Mouse (Mus musculus) adrenal gland, postnatal 14 days (tissue): ENCODE measurements around the gene 4833427G06Rik. TPM values are rescaled to one million over a fixed set of nuclear protein-coding genes. Genes with fewer than 3 reads are reported as not detected.
"Not testable (repeated sequence)": the region's sequence is repeated elsewhere in the genome, so short reads cannot be mapped to it uniquely, and the experiment has no call there.

Source experiments
- DNase-seq: peaks from one replicate; pipeline ENCODE4 v3.0.0; 2021; ENCODE audit warnings: mixed read lengths
- long read RNA-seq, 2 experiments: library from polyadenylated mRNA; stranded (forward); transcript quantifications; one replicate each; pipeline ENCODE4 v2.0.0; 2021
- total RNA-seq: library from RNA; stranded (reverse); gene quantifications from 2 replicates; pipeline ENCODE4 v1.2.3, GENCODE M21; 2021

Gene 4833427G06Rik
- not detected in 2 replicates for total RNA-seq
- long read RNA-seq, experiment 1, result 0 reads
- long read RNA-seq, experiment 2, result 0 reads

DNA sequence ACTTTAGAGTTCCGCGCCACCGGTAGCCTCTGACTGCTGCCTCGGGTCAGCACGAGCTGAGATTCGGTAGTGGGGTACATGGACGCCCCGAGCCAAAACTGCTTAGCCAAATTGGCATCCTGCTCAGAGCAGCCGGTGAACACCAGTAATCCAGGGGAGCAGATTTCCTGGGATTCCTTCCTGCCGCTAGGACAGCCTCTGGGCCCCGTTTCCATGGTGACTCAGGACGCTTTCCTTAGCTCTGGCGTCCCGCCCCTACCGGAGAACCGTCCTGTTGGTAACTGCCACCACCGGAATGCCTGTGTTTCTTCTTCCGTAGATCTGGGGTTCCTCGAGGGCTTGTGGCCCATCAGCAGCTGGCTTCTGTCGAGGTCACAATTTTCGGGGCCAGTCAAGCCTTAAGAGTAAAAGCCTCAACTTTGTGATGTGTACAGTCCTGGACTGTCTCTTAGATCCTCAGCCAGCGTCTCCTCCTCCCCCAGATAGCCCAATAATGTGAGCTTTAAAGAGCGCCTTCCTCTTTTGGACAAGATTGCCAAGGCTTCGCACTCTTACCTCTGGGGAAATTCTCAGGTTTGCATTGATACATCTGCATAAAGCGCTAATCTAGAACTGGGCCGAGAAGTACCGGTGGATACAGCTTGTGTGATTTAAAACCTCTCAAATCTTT lies at the start of gene 4833427G06Rik:
4833427G06Rik (minus strand) TSS at position 323 of the 670 bp plus-strand sequence.
- peak; percentile 82 for DNase-seq

DNA sequence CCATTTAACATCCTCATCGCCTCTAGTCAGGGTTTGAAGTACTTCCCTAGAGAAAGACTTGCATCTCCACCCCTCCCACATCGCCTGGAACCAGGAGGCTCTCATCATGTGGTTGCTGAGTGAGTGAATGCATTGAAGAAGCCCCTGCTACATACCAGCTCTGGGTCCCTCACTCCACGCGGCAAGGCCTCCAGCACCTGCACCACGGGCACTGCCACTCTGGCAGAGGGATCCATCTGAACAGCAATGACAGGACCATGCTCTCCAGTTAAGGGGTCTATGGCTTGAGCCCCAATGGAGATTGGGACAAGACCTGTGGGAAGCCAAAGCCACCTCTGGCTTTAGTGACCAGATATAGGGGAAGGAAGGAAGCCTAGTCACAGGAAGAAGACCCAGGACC lies 45.4 kb upstream of the 4833427G06Rik start:
- DNase-seq, result no peak

DNA sequence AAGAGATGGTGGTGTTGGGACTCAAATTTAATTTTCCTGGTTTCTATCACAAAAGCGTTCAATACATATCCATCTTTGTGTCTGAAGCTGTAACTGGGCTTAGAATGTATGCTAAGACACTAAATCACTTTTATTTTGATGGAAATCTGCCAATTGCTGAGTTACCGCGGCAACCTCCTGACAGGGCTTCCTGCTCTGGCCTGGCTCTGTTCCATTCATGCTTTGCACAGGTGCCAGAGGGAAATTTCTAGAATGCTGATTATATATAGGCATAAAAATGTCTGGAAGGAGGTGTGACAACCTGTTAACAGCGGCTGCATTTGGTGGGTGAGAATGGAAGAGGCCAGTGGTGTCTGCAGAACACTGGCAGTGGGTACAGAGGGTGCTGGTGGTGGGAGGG lies 44.6 kb upstream of the 4833427G06Rik start:
- peak; percentile 18 for DNase-seq

DNA sequence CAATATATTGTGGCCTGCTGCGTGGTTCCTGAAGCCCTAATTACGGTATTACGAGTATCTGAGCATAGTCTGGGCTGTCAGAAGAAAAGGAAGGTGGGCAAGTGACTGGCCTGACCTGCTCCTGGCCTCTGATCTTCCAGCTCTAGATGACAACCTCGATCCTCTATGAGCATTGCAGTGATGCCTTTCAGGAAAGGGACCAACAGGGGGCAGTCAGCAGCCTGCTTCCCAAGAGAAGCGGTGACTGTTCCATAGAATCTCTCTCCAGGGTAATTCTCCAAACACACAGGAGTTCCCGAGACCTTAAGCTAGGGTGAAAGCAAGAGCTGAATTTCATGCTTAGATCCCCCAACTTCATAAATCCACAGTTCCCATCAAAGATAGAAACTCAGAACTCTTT lies 42.3 kb upstream of the 4833427G06Rik start:
- DNase-seq, result no peak

DNA sequence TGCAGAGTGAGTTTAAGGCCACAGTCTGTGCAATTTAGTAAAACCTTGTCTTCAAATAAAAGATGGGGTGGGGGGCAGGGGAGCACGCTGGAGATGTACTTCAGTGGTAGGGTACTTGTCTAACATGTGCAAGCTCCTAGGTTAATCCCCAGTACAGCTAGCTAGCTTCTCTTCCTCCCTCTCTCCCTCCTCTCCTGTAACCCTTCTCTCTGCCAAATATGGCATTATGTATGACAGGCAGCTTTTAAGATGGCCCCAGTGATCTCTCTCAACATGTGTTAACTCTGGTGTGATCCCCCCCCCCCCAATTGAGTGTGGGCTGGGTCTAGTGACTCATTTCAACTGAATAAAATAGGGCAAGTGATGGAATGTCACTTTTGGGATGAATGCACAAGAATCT lies 41.6 kb upstream of the 4833427G06Rik start:
- no peak for DNase-seq

DNA sequence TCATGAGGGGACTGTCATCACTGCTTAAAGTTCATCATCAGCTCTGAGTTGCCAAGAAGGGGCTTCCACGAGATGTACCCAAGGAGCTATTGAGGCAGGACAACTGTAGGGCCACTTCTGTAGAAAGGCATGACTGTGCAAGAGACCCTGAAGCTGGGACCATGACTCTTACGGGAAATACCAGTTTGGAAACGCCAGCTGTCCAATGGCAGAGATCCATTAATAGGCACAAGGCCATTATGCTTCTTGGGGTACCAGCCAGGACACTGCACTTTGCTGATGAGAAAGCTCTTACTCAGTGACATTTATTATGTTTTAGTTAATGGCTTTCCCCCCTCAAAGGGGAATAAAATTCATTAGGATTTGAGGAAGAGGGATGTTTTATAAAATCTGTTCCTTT lies 38.8 kb upstream of the 4833427G06Rik start:
- DNase-seq, result no peak

DNA sequence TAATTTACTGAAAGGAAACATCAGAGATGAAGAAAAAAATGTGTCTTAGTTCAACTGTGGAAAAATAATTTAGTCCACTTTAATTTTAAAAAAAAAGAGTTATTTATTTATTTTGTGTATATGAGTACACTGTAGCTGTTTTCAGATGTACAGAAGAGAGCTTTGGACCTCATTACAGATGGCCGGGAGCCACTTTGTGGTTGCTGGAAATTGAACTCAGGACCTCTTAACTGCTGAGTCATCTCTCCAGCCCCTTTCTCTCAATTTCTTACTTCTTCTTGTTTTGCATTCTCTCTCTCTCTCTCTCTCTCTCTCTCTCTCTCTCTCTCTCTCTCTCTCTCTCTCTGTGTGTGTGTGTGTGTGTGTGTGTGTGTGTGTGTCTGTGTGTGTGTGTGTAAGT lies 37.5 kb upstream of the 4833427G06Rik start:
- DNase-seq, result not testable (repeated sequence)

GRCm38 (mm10) chr9:51138301-51138700 lies 36.4 kb upstream of the 4833427G06Rik start:
- no peak for DNase-seq

DNA sequence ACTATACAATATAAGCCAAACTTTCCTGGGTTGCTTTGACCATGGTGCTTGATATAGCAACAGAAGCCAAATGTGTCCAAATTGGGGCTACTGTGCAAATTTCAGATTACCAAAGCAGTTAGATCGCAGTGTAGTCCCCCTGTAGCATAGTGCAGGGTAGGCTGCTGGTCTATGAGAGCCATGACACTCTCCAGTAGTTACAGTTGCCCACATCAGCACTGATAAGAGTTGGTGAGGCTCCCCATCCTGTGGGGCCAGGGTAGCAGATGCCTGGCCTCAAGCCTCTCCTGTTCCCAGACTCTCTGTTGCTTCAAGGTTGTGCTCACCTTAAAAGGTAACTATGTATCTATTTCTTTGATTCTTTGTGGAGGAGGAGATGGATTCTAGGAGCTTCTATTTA lies 36.0 kb upstream of the 4833427G06Rik start:
- no peak for DNase-seq

- no peak for DNase-seq
Measured at GRCm38 (mm10) chr9:51137432-51137831, 35.6 kb upstream of the 4833427G06Rik start.

DNA sequence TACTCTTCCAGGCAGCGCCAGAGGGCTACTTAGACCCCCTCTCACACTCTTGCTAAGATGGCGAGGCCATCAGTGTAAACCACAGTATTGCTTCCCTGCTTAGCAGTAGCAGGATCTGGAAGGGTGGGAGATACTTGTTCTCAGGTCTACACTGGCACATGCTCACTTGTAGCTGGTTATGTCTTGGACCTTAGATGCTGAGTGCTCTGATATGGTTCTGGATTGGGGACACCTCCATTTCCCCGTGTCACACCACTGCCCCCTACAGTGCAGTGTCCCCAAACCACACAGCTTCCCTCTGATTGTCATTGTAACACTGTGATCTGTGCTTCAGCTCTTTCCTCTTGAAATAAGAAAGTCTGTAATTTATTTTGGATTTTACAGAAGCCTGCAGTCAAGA lies 35.1 kb upstream of the 4833427G06Rik start:
- DNase-seq, result peak; percentile 65

- no peak for DNase-seq
Measured at GRCm38 (mm10) chr9:51114767-51115166, 12.9 kb upstream of the 4833427G06Rik start.

GRCm38 (mm10) chr9:51105751-51106150 lies 3.9 kb upstream of the 4833427G06Rik start:
- no peak for DNase-seq

DNA sequence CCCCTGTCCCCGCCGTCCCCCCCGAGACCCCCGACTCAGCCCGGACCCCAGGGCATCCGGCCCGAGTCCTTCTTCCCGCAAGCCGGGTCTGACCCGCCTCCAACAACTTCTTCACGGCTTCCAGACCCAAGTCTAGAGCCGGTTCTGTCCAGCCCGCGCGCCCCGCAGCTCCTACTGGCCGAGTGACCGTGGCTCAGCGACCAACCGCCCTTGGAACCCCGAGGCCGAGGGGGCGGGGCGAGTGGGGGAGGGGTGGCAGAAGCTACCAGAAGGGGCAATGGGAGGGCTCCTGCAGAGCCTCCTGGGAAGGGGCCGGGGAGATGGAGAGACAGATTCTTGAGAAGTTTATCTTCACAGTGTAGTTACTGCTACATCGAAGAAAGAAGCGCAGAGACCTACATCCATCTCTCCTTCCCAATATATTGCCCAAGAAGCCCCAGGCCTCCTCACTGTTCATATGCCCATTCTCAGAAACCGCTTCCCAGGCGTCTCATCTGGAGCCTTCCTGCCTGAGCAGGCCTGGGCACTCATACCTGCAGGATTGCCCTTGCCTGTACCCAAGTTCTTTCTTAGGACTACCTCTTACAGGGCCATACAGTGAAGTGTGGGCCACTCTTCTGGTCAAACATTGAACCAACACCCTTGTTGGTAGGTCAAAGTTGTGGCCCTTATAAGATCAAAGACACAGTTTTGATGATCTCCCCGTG lies 2.1 kb upstream of the 4833427G06Rik start:
- DNase-seq, result peak; percentile 85

- DNase-seq, result peak; percentile 83
Measured at GRCm38 (mm10) chr9:51102963-51103807, 1.3 kb upstream of the 4833427G06Rik start.

DNA sequence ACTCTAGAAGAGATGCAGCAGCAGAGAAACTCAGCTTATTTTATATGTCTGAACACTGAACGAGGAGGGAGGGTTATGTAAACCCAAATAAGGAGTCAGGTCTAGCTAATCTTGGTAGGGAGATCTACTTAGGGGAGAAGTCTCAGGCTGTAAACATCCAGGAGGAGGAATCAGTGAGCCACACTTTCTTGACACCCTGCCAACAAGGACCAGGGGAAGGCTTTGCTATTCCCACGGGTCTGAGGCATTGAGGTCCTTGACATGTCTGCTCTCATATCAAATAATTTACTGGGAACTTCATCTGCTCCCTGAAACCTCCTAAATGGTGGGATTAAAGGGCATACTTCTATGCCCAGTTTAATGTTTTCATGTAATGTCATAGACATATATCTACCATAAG lies 5.6 kb downstream of the 4833427G06Rik start:
- peak; percentile 69 for DNase-seq

DNA sequence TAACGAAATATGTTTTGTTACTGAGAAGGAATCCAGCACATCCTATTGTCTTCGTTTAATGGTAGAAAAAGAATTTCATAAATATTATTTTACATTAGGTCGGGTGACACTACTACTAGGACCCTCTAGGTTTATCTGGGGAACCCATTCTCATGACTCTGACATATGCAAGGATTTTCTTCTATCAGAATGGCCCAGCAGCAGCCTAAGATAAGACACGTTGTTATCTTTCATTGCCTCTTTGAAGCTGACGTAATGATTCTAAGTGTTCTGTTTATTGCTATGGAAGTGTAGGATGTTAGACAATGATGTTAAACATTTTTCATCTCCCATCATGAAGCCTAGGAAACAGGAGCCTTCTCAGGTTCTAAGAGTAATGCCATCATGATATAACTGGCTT lies 8.2 kb downstream of the 4833427G06Rik start:
- DNase-seq, result no peak

GRCm38 (mm10) chr9:51081614-51082013 lies 20.3 kb downstream of the 4833427G06Rik start:
- DNase-seq, result no peak

- peak; percentile 87 for DNase-seq
Measured at GRCm38 (mm10) chr9:51076979-51077315, 24.9 kb downstream of the 4833427G06Rik start, which contains the start of gene Layn. Gene Layn, minus strand, starts transcription at chr9:51077094.

- DNase-seq, result peak; percentile 34
Measured at GRCm38 (mm10) chr9:51076300-51076978, 25.4 kb downstream of the 4833427G06Rik start.

DNA sequence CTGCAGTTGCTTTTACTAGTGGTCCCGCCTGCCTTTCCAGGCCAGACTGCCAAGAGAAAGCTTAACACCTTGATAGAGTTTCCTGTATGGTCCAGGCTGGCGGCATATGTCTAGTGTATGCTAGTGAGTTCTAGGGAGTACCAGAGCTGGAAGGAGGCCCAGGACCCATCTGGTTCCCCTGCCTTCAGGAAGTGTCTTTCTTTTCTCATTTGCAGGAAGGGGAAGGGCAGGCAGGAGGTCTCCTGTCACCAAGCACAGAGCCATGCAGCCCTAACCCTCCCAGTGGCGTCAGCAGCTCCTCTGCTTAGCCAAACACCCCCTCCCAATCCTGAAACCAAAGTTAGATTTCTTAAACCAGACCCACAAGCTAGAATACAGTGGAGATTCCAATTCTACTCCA lies 26.1 kb downstream of the 4833427G06Rik start:
- peak; percentile 14 for DNase-seq

- DNase-seq, result peak; percentile 46
Measured at GRCm38 (mm10) chr9:51070801-51071200, 31.1 kb downstream of the 4833427G06Rik start.
